Mouse (Mus musculus) gastrocnemius, postnatal 14 days (tissue): ENCODE measurements at regions not wholly inside any gene's neighbourhood (a gene's known extent, or its start where the extent isn't known, plus 50 kb on each side); places are given as distances from the start of the nearest gene placed in this dataset.

ENCODE experiments used
- DNase-seq: peaks from one replicate; pipeline ENCODE4 v3.0.0; 2021; ENCODE audit warnings: mixed read lengths
- intact Hi-C: fragments of 180-260 bp; cut with DNase I; formaldehyde crosslinking; loops from one replicate; pipeline ENCODE4 v1.15.1; 2025; ENCODE audit warnings: low total_unique reads

DNA sequence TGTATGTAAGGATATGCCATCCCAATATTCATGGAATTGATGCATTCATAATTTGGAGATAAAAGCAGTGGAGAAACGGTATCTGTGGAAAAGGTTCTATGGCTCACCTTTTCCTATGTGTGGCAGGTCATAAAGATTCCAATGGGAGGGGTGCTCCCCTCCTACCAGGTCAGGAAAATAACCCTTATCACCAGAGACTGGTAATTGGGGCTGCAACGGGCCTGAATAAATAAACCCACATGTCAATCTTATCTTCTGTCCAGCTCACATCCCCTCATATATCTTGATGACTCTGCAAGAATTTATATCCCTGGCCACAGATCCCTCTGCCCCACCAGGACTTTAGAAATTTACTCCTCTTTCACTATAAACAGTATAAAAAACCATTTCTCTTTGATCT lies 66.7 kb upstream of the Cxcr4 start:
- DNase-seq: no peak
- intact Hi-C loops: no loop called here

DNA sequence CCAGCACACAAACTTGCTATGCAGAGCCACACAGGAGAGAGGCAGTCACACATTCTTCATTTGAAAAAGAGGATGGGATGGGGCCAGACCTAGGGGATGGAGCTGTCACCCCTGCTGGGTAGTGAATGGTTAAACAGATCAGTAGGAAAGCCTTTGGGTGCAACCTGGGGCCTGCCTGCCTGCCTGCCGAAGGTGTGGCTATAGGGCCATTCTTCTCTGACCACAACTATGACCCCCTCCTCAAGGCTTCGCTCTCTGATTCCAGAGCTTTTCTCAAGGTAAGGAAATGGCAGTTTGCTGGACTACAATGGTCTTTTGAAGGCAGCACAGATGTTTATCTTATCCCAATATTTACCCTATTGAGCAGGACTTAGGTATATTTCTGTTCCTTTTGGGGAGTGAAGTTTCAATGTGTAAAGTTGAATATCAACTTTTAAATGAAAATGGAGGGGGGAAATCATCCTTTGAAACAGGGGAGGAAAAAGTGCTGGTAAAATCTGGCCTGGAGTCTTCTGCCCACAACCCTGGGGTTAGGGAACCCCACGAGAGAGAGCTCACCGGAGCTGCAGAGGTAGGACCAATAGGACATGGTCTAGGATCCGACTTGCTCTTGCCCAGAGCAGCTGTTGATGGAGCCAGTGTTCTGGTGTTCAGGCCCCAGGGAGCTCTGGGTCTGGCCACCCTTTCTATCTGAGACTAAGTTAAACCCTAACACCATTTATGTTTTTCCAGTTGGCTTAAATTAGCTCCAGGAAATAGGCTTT lies 62.2 kb upstream of the Cxcr4 start:
- no peak for DNase-seq
- intact Hi-C loops: no loop called here

- DNase-seq: no peak
Measured at GRCm38 (mm10) chr1:128650596-128650995, 58.5 kb upstream of the Cxcr4 start.

DNA sequence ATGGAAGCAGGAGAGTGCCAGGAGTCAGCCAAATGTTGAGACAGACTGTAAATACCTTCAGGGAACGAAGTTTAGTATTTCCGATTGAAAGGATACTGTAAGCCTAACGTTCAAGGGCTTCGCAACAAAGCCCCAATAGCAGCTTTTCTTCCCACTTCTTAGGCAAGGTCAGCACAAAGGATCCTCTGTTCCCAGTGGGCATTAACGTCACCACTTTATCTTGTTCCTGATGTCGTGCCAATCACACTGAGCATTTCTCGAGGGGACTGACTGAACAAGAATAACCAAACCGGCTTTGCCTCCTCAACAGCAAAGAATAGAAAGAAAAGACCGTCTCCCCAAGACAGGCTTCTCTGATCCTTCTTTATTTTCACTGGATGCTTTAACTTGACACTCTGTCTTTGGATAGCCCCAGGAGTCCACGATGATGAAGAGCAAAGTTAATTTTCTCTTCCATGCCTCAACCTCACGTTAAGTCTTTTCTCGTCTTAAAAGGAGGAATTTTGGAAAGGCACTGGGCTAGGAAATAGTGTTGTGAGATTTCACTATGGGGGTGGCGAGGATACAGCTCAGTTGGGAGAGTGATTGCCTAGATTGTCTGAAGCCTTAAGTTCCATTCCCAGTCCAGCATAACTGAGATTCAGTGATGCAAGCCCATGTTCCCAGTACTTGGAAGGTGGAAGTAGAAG lies 57.5 kb upstream of the Cxcr4 start:
- intact Hi-C loops: no loop called here
- DNase-seq: no peak

More at GRCm38 (mm10) chr1:128650596-128650995, 58.5 kb upstream of the Cxcr4 start:
- intact Hi-C loops: no loop called here

DNA sequence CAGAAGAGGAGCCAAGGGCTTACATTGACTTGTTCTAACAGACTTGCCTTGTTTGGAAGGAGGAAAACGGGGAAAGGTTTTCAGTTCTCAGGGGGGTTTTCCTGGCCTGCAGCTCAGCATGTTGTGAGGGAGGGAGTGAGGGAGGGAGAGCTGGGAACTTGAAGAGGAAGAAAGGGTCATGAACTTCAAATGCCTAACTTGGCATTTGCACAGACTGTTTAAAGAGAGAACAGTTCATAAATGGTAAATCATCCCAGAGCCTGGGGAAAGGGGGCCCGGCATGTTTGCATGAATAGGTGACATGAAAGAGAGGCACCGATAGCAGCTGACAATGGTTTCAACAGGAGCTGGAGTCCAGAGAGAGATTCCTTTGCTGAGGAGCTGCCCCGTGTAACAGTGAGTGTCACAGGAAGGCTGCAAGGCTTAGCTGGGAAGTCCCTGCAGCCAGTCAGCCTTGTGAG lies 51.3 kb upstream of the Cxcr4 start:
- no peak for DNase-seq
- intact Hi-C loops: no loop called here

DNA sequence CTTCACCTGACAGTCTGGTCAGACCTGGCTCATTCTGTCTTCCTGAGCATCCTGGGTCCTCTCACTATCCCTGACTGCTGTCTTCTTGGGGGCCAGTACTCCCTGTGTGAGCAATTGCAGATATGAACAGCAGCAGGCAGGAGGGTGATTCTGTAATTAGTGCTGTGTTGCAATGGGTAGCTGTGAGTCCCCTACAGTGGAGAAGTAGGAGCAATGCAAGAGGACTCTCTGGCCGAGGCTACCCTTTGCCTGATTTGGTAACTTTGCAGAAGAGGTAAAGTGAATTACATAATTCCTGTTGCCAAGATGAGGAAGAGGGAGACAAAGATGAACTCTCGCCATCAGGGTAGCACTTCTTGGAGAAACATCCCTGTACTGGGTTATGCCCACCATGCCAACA lies 50.1 kb upstream of the Cxcr4 start:
- no peak for DNase-seq
- intact Hi-C loops: no loop called here
